Mouse (Mus musculus): Measurements from ENCODE around the gene Rufy2.
A peak's percentile ranks its signal among the peaks of the same experiment; 100 is the strongest.

Gene Rufy2

DNA sequence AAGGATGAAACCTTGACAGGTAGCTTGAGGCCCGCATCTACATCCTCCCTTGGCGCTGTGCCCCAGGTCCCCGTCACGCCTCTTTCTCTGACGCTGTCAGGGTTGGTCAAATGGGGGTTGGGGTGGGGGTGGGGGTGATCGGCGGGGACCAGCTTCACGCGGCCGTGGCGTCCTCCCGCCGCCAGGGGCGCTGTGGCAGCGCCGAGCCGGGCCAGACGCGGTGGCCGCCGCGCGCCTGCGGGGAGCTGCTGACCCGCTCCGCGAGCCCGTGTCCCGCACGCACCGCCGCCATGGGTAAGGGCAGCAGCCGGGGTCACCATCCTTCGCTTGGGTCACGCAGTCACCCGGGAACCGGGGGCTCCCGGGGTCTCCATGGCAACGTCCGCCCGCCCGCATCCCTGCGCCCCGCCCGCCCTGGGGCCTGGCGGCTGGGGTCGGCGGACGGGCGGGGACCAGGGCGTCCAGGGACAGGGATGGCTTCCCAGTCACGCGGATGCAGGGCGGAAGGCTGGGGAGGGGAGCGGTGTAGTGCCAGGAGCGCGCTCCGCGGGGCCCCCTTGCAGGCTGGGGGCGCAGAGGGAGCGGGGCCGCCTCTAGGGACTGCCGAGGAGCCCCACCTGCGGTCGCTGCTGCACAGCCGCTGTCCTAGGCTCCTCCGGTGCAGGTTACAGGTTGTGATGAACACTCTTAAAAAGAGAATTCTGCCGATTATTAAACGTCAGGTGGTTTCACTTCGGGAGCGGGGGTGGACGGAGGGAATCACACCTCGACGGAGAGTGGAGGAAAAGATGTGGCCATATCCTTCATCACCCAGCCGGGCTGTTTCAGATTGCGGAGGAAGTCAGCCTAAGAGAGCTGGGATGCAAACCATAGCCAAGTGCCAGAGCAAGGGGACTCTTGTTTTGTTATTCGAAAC lies at the start of gene Rufy2:
Rufy2 (plus strand) TSS at position 185 of the 916 bp plus-strand sequence.
- peak; percentile 93 for DNase-seq

DNA sequence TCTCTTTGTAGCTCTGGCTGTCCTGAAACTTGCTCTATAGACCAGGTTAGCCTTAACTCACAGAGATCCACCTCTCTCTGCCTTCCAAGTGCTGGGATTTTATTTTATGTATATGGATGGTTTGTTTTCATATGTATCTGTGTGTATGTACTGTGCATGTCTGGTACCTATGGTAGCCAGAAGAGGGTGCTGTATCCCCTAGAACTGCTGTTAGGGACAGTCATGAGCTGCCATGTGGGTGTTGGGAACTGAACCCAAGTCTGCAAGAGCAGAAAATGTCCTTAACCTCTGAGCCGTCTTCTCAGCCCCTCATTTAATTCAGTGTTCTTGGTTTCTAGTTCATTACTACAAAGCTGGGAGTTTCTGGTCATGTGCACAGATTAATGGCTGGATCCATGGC lies 47.6 kb upstream of the Rufy2 start:
- no peak for DNase-seq

DNA sequence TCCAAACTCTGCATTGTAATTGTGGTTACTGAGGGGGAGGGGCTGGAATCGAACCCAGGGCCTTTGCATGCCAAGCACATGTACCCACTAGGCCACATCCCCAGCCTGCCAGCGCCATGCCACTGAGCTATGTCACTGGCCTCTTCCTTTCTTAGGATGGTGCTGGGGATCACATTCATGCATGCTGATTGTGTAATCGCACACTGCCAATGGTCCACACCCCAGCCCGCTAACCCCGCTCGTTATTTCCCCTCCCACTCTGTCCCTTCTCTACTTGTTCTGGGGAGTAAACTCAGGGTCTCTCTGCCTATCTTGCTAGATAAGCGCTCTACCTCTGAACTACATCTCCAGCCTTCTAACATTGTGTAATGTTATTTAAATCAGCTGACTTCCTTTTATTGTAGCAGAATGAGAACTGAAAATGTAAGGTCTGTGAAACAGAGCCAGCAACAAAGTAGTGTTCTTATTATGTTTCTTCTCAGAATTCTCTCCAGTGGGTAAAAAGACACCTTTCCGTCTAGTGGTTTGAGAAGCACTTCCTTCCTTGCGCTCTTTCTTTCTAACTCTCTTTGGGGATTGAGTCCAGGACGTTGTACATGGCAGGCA lies 34.9 kb upstream of the Rufy2 start:
- no peak for DNase-seq

- DNase-seq: peak; percentile 79
Observed at GRCm38 (mm10) chr10:62946738-62947471, 33.1 kb upstream of the Rufy2 start, which contains the start of gene Dna2. Dna2 (plus strand) TSS chr10:62947026.

- no peak for DNase-seq
Observed at GRCm38 (mm10) chr10:62948551-62948950, 31.5 kb upstream of the Rufy2 start.

DNA sequence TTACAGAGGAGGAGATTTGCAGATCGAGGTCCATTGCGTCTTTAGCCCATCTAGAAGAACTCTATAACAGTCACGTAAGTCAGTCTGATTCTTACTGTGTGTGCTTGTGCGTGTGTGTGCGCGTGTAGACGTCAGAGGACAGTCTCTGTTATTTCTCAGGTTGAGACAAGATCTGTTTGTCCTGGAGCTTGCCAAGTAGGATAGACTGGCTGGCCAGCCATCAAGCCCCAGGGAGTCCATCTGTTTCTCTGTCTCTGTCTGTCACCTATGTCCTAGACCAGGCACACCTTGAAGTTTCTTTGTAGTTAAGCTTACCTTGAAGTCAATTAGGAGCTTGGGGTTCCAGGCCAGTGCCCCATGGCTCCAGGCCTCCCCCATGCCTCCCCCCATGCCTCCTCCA lies 16.1 kb upstream of the Rufy2 start:
- no peak for DNase-seq

DNA sequence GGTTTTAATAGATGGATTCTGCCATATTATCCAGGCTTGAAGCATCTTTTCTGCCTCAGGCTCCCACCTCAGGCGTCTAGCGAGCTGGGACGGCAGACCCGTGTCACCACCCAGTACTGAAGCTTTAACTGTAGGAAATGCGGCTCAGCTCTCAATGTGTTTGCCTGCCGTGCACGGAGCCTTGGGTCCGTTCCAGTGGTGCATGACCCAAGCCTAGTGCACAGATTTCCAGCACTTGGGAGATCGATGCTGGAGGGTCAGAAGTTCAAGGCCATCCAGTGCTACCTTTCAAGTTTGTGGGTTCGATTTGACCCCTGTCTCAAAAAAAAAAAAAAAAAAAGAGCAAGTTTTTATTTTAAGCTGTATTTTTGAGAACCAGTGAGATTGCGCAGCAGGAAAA lies 14.2 kb upstream of the Rufy2 start:
- DNase-seq: no peak

- DNase-seq: no peak
Observed at GRCm38 (mm10) chr10:62966291-62966690, 13.7 kb upstream of the Rufy2 start.

DNA sequence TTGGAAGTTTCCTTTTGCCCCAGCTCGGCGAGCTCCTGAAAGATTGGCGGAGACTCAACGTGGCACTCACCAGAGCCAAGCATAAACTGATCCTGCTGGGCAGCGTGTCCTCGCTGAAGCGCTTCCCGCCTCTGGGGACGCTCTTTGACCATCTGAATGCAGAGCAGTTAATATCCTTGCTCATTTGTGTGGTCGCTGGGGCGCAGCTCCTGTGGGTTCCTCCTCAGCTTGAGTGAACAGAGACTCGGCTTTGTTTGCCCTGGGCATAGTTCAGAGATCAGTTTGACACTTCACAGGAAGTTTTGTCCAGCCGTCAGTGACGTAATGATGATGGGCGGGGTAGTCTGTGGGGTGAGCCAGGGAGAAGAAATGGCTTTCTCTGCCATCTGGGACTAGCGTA lies 8.2 kb upstream of the Rufy2 start:
- DNase-seq: no peak

DNA sequence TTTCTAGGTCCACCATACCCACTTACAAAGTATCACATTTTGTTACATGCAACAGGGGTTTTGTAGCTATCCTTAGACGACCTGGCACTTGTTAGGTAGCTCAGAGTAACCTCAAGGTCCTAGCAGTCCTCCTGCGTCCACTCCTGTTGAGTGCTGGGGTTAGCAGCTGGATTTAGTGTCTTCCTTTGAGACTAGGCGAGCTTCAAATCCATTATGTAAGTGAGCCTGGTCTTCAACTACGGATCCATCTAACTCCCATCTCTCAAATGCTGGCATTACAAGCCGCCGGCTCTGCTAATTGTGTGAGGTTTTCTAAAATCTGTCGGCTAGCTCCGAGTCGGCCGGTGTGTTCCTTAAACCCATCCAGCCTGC lies 370 bp upstream of the Rufy2 start:
- no peak for DNase-seq

- peak; percentile 45 for DNase-seq
Observed at GRCm38 (mm10) chr10:62984072-62984471, 4.0 kb downstream of the Rufy2 start.

- DNase-seq: no peak
Observed at GRCm38 (mm10) chr10:62984495-62984894, 4.5 kb downstream of the Rufy2 start.

DNA sequence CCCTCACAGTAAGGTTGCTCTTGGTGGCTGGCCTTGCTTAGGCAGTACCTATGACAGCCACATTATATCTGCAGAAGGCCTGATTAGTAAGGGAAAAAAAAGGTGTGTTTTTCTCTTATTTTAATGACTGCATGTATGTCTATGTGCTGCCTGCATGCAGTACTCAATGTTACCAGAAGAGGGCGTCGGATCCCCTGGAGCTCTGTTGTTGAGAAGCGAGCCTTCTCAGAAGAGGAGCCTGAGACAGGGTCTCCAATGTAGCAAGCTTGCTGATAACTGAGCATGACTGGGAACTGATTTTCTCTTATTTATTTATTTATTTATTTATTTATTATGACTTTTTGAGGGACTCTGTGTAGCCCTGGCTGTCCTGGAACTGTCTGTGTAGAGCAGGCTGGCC lies 7.3 kb downstream of the Rufy2 start:
- peak; percentile 71 for DNase-seq

- no peak for DNase-seq
Observed at GRCm38 (mm10) chr10:62990636-62991035, 10.6 kb downstream of the Rufy2 start.

DNA sequence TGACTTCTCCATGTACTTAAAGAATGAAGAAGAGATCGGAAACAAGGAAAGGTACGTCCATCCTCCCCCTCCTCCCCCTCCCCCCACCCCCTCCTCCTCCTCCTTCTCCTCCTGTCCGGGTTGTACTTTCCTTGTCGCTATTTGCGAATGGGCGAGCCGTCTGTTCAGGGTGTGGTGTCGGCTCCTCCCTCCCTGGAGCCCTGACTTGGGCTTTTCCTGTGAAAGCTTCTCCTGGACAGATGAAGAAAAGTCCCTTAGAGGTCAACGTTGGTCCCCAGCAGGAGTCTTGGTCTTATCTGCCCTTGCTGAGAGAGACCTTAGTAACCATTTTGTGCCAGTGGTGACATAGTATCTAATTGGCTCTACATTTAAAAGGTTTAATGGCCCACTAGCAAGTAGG lies 14.0 kb downstream of the Rufy2 start:
- DNase-seq: no peak

- no peak for DNase-seq
Observed at GRCm38 (mm10) chr10:63000584-63000983, 20.6 kb downstream of the Rufy2 start.

DNA sequence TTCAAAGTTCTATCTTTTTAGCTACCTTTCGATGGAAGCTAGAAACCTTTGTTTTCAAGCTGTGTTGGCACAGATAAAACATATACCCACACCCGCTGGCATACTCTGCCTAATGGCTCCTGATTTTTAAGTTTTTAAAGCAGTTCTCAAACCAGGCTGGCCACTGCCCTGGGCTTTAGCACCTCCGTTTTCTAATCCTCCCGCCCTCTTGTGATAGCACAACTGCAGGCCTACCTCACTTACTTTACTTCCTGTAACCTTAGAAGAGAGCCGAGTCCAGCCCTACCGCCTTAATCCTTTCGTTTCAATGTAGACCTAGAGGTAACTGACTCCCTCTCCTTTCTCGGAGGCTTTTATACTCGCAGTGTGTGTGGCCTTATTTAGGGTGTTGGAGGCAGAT lies 23.2 kb downstream of the Rufy2 start:
- DNase-seq: no peak

DNA sequence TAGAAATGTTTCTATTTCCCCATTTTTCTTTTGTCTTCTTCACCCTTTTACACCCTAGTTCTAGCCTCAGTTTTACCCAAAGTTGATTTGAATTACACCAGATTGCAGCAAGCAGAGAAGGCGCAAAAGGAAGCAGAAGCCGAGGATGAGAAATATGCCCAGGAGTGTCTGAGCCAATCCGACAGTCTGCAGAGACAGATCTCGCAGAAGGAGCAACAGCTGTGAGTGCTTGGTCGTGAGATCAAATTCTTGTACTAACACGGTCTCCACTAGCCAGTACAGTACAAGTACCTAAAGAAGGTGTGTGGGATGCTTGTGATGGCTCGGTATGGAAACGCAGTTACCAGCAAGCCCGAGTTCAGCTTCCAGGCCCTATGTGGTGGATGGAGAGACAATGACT lies 24.5 kb downstream of the Rufy2 start:
- no peak for DNase-seq

DNA sequence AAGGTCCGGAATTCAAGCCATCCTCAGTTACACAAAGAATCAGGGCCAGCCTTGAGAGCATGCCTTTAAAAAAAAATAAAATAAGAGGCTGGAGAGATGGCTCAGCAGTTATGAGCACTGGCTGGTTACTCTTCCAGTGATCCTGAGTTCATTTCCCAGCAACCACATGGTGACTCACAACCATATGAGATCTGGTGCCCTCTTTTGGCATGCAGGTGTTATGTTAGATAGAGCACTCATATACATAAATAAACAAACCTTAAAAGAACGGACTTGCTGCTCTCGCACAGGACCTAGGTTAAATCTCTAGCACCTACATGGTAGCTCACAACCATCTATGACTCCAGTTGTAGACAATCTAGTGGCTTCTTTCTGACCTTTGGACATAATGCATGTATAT lies 28.2 kb downstream of the Rufy2 start:
- DNase-seq: no peak

DNA sequence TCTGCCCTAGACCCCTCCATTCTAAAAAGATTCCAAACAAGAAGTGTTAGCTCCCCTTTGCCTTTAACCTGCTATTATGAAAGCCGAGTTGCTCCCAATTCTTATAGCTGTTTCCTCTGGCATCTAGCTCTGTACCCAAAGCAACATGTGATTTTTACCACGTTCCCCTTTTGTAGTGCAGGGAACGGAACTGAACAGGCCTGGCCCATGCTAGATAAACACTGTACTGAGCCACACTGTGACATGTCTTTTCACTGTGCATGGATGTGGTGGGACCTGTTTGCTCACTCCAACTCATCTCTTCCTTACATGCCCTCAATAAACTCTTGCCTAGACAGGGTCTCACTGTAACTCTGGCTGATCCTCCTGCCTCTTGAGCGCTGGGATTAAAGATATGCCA lies 30.2 kb downstream of the Rufy2 start:
- DNase-seq: no peak

- DNase-seq: no peak
Observed at GRCm38 (mm10) chr10:63011556-63011955, 31.5 kb downstream of the Rufy2 start.

GRCm38 (mm10) chr10:63013476-63013875 lies 33.5 kb downstream of the Rufy2 start:
- DNase-seq: no peak

DNA sequence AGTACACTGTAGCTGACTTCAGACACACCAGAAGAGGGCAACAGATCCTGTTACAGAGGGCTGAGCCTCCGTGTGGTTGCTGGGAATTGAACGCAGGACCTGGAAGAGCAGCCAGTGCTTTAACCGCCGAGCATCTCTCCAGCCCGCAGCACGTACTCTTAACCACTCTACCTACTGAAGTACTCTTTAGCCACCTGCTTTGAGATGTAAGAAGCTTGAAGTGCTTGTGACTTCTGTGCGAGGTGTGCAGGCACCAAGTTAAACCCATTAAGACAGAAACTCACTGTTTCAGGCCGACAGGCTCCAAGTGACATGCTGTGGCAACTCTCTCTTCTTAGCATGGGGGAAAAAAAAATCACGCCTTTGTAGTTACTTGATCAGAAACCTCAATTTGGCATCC lies 34.1 kb downstream of the Rufy2 start:
- no peak for DNase-seq

- no peak for DNase-seq
Observed at GRCm38 (mm10) chr10:63019304-63019703, 39.3 kb downstream of the Rufy2 start.
